8 mouse cellular contexts compared by ENCODE assay signal in the genomic region with DNA sequence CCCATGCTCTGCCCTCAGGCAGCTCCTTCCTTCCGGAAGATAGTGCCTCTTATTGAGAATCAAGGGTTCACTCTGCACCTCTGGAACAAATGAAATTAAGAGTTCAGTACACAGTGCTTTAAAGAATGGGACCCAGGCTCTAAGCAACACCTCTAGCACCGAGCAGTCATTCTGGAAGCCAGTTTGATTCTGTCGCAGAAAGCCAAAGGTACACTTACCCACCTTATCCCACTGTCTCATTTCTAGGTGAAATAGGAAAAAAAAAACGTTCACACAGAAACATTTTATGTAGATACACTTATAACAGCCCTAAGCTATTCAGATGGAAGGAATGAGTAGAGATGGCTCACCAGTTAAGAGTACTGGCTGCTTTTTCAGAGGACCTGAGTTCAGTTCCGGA. TPM values are rescaled to one million over a fixed set of nuclear protein-coding genes. Genes with fewer than 3 reads are reported as not detected.
DNase-seq lines count a peak whose midpoint lies in the region; ATAC-seq lines count a peak whose summit lies in the region.

A gene (plus strand): TSS at position 301 of the 400 bp plus-strand sequence.

- peaks cover 11% of the 10 kb centered on the region for H3K4me1 ChIP-seq in embryonic facial prominence, embryonic 13.5 days
- H3K4me1 ChIP-seq in intestine, embryonic 15.5 days (replicated peaks): no peaks in the 10 kb centered on the region; the same call in 1 of the 2 replicates
- H3K4me1 ChIP-seq in midbrain, embryonic 14.5 days (ENCODE audit: control insufficient read depth, insufficient read depth, low read length): 0 out of 2 replicates have a peak, but pooled peaks cover 4% of the 10 kb centered on the region

- H3K36me3 ChIP-seq in embryonic facial prominence, embryonic 13.5 days: no peaks in the 10 kb centered on the region
- H3K36me3 ChIP-seq in intestine, embryonic 15.5 days: no peaks in the 10 kb centered on the region
- H3K36me3 ChIP-seq in midbrain, embryonic 14.5 days (ENCODE audit: control insufficient read depth, insufficient read depth, low read length): no peaks in the 10 kb centered on the region

- ATAC-seq in embryonic facial prominence, embryonic 13.5 days (ENCODE audit: insufficient number of reproducible peaks, insufficient read depth, low FRiP score, low TSS enrichment, low read depth): no peak
- ATAC-seq in intestine, embryonic 15.5 days: no peak
- ATAC-seq in midbrain, embryonic 14.5 days (ENCODE audit: low FRiP score, low TSS enrichment): no peak

- peak within 1 kb of the TSS; percentile 75 for H3K9ac ChIP-seq in embryonic facial prominence, embryonic 13.5 days
- H3K9ac ChIP-seq in intestine, embryonic 15.5 days: peak within 1 kb of the TSS; percentile 46; the same call in 1 of the 2 replicates
- peak within 1 kb of the TSS; percentile 57 for H3K9ac ChIP-seq in midbrain, embryonic 14.5 days (replicated peaks; ENCODE audit: low read length)

- H3K27me3 ChIP-seq in embryonic facial prominence, embryonic 13.5 days: peaks cover 45% of the 10 kb centered on the region
- H3K27me3 ChIP-seq in intestine, embryonic 15.5 days (replicated peaks): peaks cover 13% of the 10 kb centered on the region
- peaks cover 27% of the 10 kb centered on the region for H3K27me3 ChIP-seq in midbrain, embryonic 14.5 days (ENCODE audit: control insufficient read depth, insufficient read depth, low read length)

- H3K4me3 ChIP-seq in embryonic facial prominence, embryonic 13.5 days: peak within 1 kb of the TSS; percentile 64
- H3K4me3 ChIP-seq in intestine, embryonic 15.5 days (replicated peaks): peak within 1 kb of the TSS; percentile 56
- H3K4me3 ChIP-seq in midbrain, embryonic 14.5 days (replicated peaks; ENCODE audit: low read depth, low read length): peak within 1 kb of the TSS; percentile 56

- H3K9me3 ChIP-seq in embryonic facial prominence, embryonic 13.5 days: no peaks in the 10 kb centered on the region
- H3K9me3 ChIP-seq in intestine, embryonic 15.5 days: no peaks in the 10 kb centered on the region
- H3K9me3 ChIP-seq in midbrain, embryonic 14.5 days (ENCODE audit: control insufficient read depth, low read length): no peaks in the 10 kb centered on the region

- H3K27ac ChIP-seq in embryonic facial prominence, embryonic 13.5 days: no peak within 1 kb of the TSS
- no peak within 1 kb of the TSS for H3K27ac ChIP-seq in intestine, embryonic 15.5 days
- H3K27ac ChIP-seq in midbrain, embryonic 14.5 days (replicated peaks; ENCODE audit: low read depth, low read length): no peak within 1 kb of the TSS

- 8% methylated on average over 5 of the region's 5 CpGs for whole genome bisulfite sequencing in embryonic facial prominence, embryonic 13.5 days
- WGBS in intestine, embryonic 15.5 days: 26% methylated on average over 5 of the region's 5 CpGs
- WGBS in midbrain, embryonic 14.5 days: 21% methylated on average over 5 of the region's 5 CpGs

- H3K4me2 ChIP-seq in embryonic facial prominence, embryonic 13.5 days: peak within 1 kb of the TSS; percentile 94
- peak within 1 kb of the TSS; percentile 99 for H3K4me2 ChIP-seq in intestine, embryonic 15.5 days (replicated peaks)
- H3K4me2 ChIP-seq in midbrain, embryonic 14.5 days (ENCODE audit: low read length): peak within 1 kb of the TSS; percentile 99

- DNase-seq in left cerebral cortex, adult 18-20 months (ENCODE audit: low spot score in 2 of 2): no peak
- DNase-seq in left cerebral cortex, adult 11 months (ENCODE audit: low spot score): no peak
- DNase-seq in midbrain, embryonic 14.5 days: no peak
- no peak for DNase-seq in right cerebral cortex, adult 2 months (ENCODE audit: low spot score in 2 of 2)
- DNase-seq in right cerebral cortex, adult 18-20 months: no peak
- no peak for DNase-seq in urinary bladder, postnatal 4 days (ENCODE audit: low spot score in 2 of 2)

RNA-seq across cellular contexts. Expression of the gene that starts here (rescaled TPM):
- 10 to 100 TPM; 81.1 to 96.0 TPM for total RNA-seq in left cerebral cortex, adult 18-20 months (2021)
- 1.2 TPM in 2 replicates for polyA plus RNA-seq in embryonic facial prominence, embryonic 13.5 days (2015; fragmentation: Nextera tagmentation; extraction: Ambion mirVana)
- polyA plus RNA-seq in intestine, embryonic 15.5 days (2015; fragmentation: Nextera tagmentation; extraction: Ambion mirVana): 0.44 and 0.81 TPM in 2 replicates
- polyA plus RNA-seq in midbrain, embryonic 14.5 days (2014; fragmentation: Nextera tagmentation; extraction: Ambion mirVana): 0.93 and 2.9 TPM in 2 replicates
